In genomic region chr10:21775911-21776761, GRCm38 (mm10) we compare ENCODE assay signal across 13 mouse cellular contexts.
DNase-seq lines count a peak whose midpoint lies in the region; ATAC-seq and TF ChIP-seq lines count a peak whose summit lies in the region.
"Had no signal": no experiment of that assay in that cellular context is flagged by ENCODE, and none has a peak within 500 bp of the region (broad histone marks: within the 10 kb centered on the region; RNA-seq: fewer than 3 reads in every experiment).

No protein-coding gene starts in this region.

- H3K27me3 ChIP-seq in liver, embryonic 11.5 days (replicated peaks; ENCODE audit: control insufficient read depth, insufficient read depth, low read length): no peaks in the 10 kb centered on the region
- no peaks in the 10 kb centered on the region for H3K27me3 ChIP-seq in midbrain, embryonic 14.5 days (ENCODE audit: control insufficient read depth, insufficient read depth, low read length)
- H3K27me3 ChIP-seq in kidney, adult 2 months (replicated peaks; ENCODE audit: control insufficient read depth, insufficient read depth, low read length): no peaks in the 10 kb centered on the region
- H3K27me3 ChIP-seq: hindbrain, embryonic 12.5 days had no signal

- DNase-seq in liver: peak; percentile 37
- no peak for DNase-seq in liver, embryonic 11.5 days (ENCODE audit: low spot score)
- peak; percentile 74 for DNase-seq in ES-CJ7 (ENCODE audit: low read depth, low spot score)
- DNase-seq in brain, embryonic 14.5 days (ENCODE audit: low read depth): peak; percentile 52
- peak; percentile 33 for DNase-seq in midbrain, embryonic 14.5 days
- DNase-seq in spleen, postnatal 14 days (ENCODE audit: low spot score in 2 of 2): no peak
- DNase-seq in kidney, adult 2 months: no peak
- DNase-seq in lung, postnatal 25 days (ENCODE audit: low spot score): no peak
- DNase-seq: cerebellum, postnatal 14 days; heart, adult 2 months; lung, postnatal 4 days; thymus, postnatal 14 days had no signal

- no peak for ATAC-seq in liver, embryonic 11.5 days (replicated peaks; ENCODE audit: low FRiP score)
- ATAC-seq in midbrain, embryonic 14.5 days (ENCODE audit: low FRiP score, low TSS enrichment): no peak

- 69% methylated on average over 12 of the region's 12 CpGs for WGBS in liver, embryonic 11.5 days
- 51% methylated on average over 12 of the region's 12 CpGs for WGBS in midbrain, embryonic 14.5 days
- WGBS in kidney, adult 2 months: 79% methylated on average over 12 of the region's 12 CpGs

- H3K9ac ChIP-seq in liver, embryonic 11.5 days (ENCODE audit: low read depth, low read length): no peak overlapping the region
- H3K9ac ChIP-seq in midbrain, embryonic 14.5 days (replicated peaks; ENCODE audit: low read length): no peak overlapping the region
- H3K9ac ChIP-seq: hindbrain, embryonic 12.5 days had no signal

- no peak for TF ChIP-seq CTCF in brain, embryonic 14.5 days (IDR thresholded peaks at IDR 0.05; ENCODE audit: borderline replicate concordance, extremely low read depth, insufficient read depth, insufficient read length)
- no peak for TF ChIP-seq CTCF in kidney, adult 2 months (conservative IDR thresholded peaks at IDR 0.05; ENCODE audit: insufficient read depth, insufficient read length, low read depth, low read length)

- H3K9me3 ChIP-seq in liver, embryonic 11.5 days (ENCODE audit: control insufficient read depth, low read length): no peaks in the 10 kb centered on the region
- H3K9me3 ChIP-seq in midbrain, embryonic 14.5 days (ENCODE audit: control insufficient read depth, low read length): no peaks in the 10 kb centered on the region

- no peak overlapping the region for H3K4me3 ChIP-seq in liver, embryonic 11.5 days (ENCODE audit: low read depth, low read length)
- no peak overlapping the region for H3K4me3 ChIP-seq in midbrain, embryonic 14.5 days (replicated peaks; ENCODE audit: low read depth, low read length)
- no peak overlapping the region for H3K4me3 ChIP-seq in kidney, adult 2 months (ENCODE audit: insufficient read depth, low read depth, low read length)
- H3K4me3 ChIP-seq: heart, adult 2 months; hindbrain, embryonic 12.5 days had no signal

- no peaks in the 10 kb centered on the region for H3K36me3 ChIP-seq in liver, embryonic 11.5 days (ENCODE audit: control insufficient read depth, insufficient read depth, low read length)
- no peaks in the 10 kb centered on the region for H3K36me3 ChIP-seq in midbrain, embryonic 14.5 days (ENCODE audit: control insufficient read depth, insufficient read depth, low read length)
- H3K36me3 ChIP-seq in kidney, adult 2 months (ENCODE audit: control insufficient read depth, insufficient read depth, low read length): no peaks in the 10 kb centered on the region
- H3K36me3 ChIP-seq: hindbrain, embryonic 12.5 days had no signal

- TF ChIP-seq POLR2A in brain, embryonic 14.5 days (IDR thresholded peaks at IDR 0.05; ENCODE audit: borderline replicate concordance, extremely low read depth, insufficient read depth, insufficient read length, poor library complexity, severe bottlenecking): no peak
- no peak for TF ChIP-seq POLR2A in kidney, adult 2 months (IDR thresholded peaks at IDR 0.05; ENCODE audit: low read depth, low read length)

- H3K4me1 ChIP-seq in liver, embryonic 11.5 days (replicated peaks; ENCODE audit: control insufficient read depth, insufficient read depth, low read length): no peaks in the 10 kb centered on the region
- peaks cover 5% of the 10 kb centered on the region; the same call in 1 of the 2 replicates for H3K4me1 ChIP-seq in midbrain, embryonic 14.5 days (ENCODE audit: control insufficient read depth, insufficient read depth, low read length)
- H3K4me1 ChIP-seq in kidney, adult 2 months (ENCODE audit: control insufficient read depth, insufficient read depth, low read length): no peaks in the 10 kb centered on the region; the same call in 1 of the 2 replicates

- H3K27ac ChIP-seq in liver, embryonic 11.5 days (ENCODE audit: low read depth, low read length): no peak overlapping the region
- H3K27ac ChIP-seq in midbrain, embryonic 14.5 days (replicated peaks; ENCODE audit: low read depth, low read length): no peak overlapping the region
- no peak overlapping the region for H3K27ac ChIP-seq in kidney, adult 2 months (ENCODE audit: insufficient read depth, low read depth, low read length)
- H3K27ac ChIP-seq: heart, adult 2 months; hindbrain, embryonic 12.5 days had no signal

- H3K4me2 ChIP-seq in liver, embryonic 11.5 days: no peak overlapping the region
- no peak overlapping the region for H3K4me2 ChIP-seq in midbrain, embryonic 14.5 days (ENCODE audit: low read length)
- H3K4me2 ChIP-seq: hindbrain, embryonic 12.5 days had no signal

Comparison
In these comparisons a context has a peak if more than half of its experiments do, and no peak if none do; other contexts are left out.
1. DNase-seq: peak in liver (single experiment), ES-CJ7 (single experiment), brain, embryonic 14.5 days (single experiment) and midbrain, embryonic 14.5 days (single experiment); none in liver, embryonic 11.5 days (single experiment), spleen, postnatal 14 days (0 of 2), kidney, adult 2 months (single experiment) and lung, postnatal 25 days (single experiment).